Mouse (Mus musculus): Measurements from ENCODE around the gene Fam114a2.

Fam114a2 gene

DNA sequence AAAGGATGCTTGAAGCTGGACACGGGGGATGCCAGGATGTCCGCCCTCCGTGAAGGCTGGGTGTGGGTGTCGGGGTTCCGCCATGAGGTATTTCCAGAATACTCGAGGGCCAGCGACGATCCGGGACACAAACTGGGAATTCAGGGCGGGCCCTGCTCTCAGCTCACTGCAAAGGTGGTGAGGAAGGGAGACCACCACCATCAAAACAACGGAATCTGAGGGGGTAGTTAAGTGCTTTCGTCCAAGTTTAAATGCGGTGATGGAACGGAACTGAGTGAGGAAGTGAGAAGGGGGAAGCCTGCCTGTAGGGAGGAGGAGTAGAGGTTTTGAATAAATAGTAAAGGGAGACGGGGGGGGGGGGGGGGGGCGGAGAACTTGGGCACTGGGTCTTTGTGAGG is 333 bp upstream of the Fam114a2 start:
- DNase-seq (ENCODE audit: low spot score): no peak

GRCm38 (mm10) chr11:57516946-57517441 is 1.4 kb downstream of the Fam114a2 start:
- no peak for DNase-seq (ENCODE audit: low spot score)

- no peak for DNase-seq (ENCODE audit: low spot score)
Observed at GRCm38 (mm10) chr11:57515218-57515617, 3.2 kb downstream of the Fam114a2 start.

- DNase-seq (ENCODE audit: low spot score): no peak
Observed at GRCm38 (mm10) chr11:57506899-57507298, 11.5 kb downstream of the Fam114a2 start.

DNA sequence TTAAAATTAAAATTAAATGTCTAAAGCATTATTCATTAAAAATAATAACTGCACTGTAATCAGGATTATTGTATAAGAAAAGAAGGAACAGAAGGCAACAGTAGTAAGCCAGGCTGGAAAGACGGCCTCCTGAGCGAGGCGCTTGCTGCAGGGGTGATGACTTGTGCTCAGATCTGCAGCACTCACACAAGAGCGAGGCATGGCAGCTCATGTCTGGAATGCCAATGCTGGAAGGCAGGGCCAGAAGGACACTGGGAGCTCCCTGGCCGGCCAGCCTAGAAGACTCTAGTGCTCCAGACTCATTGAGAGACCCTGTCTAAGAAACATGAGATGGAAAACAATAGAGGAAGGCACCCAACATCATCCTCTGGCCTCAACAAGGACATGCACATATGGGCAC is 15.3 kb downstream of the Fam114a2 start:
- DNase-seq (ENCODE audit: low spot score): no peak

DNA sequence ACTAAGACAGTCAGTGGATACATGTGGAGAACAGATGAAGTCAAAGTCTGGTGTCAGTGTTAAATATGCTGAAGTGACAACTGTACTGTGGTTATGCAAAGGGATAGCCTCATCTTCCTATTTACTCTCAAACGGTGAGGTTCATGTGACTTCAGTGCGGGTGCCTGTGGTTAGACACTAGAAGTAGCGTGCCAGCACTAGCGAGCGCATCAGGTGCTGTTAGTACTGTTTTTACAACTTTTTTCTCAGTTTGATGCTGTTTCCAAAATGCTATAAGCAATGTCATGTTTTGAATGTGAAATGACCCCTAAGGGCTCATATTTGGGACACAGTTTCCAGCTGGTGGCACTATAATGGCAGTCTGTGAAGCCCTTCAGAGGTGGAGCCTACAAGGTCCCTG is 20.2 kb downstream of the Fam114a2 start:
- DNase-seq (ENCODE audit: low spot score): no peak

DNA sequence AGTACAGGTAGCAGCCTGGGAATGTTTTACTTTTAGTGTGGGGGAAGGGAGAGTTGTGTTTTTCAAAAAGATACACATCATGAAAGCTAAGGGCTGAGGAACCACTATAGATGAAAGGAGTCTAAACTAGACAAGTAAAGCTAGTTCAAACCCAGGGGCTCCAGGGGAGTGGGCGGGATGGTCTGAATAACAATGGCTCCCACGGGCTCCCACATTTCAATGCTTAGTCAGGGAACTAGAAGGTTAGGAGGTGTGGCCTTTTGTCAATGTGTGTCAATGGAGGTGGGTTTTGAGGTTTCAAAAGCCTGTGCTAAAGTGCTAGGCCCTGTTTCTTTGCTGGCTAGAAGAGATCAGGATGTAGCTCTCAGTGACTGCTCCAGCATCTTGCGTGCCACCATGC is 20.7 kb downstream of the Fam114a2 start:
- no peak for DNase-seq (ENCODE audit: low spot score)

- DNase-seq (ENCODE audit: low spot score): no peak
Observed at GRCm38 (mm10) chr11:57496462-57497039, 21.9 kb downstream of the Fam114a2 start.

GRCm38 (mm10) chr11:57488436-57488835 is 30.0 kb downstream of the Fam114a2 start:
- DNase-seq (ENCODE audit: low spot score): no peak

DNA sequence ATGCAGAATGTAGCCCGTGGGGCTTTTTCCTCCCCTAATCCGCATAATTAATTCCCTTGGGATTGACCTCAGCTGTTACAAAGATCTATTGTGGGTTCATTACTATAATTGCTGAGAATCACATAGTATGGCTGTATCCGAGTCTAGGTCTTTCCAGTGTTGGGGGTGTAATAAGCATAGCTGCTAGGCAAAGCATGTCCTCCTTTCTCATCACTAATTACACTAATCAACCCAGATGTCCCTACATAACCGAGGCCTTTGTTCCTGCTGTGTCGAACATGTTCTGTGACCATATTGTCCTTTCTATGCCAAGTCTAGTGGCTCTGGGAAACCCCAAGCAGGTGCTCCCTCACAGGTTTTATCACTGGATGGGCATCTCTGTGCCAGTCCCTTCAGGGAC is 40.3 kb downstream of the Fam114a2 start:
- no peak for DNase-seq (ENCODE audit: low spot score)

GRCm38 (mm10) chr11:57475119-57475518 is 43.3 kb downstream of the Fam114a2 start:
- DNase-seq (ENCODE audit: low spot score): no peak

DNA sequence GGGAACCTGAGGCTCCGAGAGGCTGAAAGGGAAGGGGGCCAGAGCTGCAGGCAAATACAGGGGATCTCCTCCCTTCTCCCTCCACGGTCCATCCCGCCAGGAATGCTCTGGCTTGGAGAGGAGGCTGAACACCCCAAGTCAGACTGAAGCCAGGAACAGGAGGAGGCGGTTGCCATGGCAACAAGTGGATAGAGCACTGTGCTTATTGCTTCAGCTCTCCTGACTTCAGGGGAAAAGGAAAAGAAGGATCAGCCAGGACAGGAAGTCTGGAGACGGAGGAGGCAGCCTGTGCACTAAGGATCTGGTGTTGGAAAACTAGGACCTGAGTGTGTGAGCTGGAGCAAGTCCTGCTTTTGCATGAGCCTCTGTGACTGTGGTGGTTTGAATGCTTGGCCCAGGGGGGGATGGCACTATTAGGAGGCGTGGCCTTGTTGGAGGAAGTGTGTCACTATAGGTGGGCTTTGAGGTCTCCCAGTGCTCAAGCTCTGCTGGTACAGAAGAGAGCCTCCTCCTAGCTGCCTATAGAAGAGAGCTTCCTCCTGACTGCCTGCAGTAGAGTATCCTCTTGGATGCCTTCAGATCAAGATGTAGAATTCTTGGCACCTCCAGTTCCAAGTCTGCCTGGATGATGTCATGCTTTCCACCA is 44.0 kb downstream of the Fam114a2 start:
- no peak for DNase-seq (ENCODE audit: low spot score)

- no peak for DNase-seq (ENCODE audit: low spot score)
Observed at GRCm38 (mm10) chr11:57470979-57471378, 47.4 kb downstream of the Fam114a2 start.

DNA sequence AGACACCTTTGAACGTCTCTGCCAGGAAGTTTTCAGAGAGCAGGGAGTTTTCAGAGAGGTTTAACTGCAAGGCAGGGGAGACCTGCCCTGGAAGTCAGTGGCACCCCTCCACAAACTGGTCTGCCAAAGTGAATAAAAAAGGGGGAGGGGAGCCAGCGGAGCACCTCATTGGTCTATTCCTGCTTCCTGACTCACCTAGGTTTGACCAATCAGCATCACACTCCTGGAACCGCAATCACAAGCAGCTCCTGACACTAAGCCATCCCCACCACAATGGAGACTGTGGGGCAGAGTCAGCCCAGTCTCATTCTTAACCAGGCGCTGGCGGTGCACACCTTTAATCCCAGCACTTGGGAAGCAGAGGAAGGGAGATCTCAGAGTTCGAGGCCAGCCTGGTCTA is 48.4 kb downstream of the Fam114a2 start:
- DNase-seq (ENCODE audit: low spot score): no peak

DNA sequence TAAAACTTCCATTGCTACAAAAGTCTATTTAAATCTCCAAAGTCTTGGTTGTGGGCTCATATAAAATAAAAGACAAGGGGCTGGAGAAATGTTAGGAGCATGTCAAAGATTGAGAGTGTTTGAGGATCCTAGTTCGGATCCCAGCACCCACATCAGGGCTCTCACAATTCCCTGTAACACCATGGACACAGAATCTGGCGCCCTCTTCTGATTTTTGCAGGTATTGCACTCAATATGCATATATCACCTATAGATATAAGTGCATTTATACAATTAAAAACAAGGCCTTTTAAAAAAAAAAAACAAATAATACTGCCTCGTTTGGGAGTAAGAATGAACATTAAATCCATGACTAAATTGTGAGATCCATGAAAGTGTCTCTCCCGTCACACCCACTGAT is 49.7 kb downstream of the Fam114a2 start:
- no peak for DNase-seq (ENCODE audit: low spot score)

- peak; percentile 60 for DNase-seq (ENCODE audit: low spot score)
Observed at GRCm38 (mm10) chr11:57467159-57468110, 51.0 kb downstream of the Fam114a2 start.

DNA sequence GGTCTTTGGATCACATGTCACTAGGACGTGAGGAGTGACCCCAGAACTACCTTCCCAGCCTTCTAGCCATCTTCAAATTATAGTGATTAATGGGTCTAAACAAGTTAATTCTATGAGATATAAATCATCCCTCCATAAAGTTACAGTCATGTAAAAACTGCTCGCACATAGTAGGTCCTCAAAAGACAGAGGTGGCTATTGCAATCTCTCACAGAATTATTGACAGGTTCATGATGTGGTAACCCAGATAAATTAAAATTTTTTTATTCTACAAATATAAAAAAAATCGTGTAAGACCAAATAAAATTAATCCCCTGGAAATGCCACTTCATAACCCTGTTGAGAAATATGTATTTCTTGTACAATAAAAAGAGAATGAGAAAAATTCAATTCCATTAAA is 52.6 kb downstream of the Fam114a2 start:
- DNase-seq (ENCODE audit: low spot score): no peak

- no peak for DNase-seq (ENCODE audit: low spot score)
Observed at GRCm38 (mm10) chr11:57465025-57465424, 53.4 kb downstream of the Fam114a2 start.

- DNase-seq (ENCODE audit: low spot score): no peak
Observed at GRCm38 (mm10) chr11:57459759-57460158, 58.7 kb downstream of the Fam114a2 start.

DNA sequence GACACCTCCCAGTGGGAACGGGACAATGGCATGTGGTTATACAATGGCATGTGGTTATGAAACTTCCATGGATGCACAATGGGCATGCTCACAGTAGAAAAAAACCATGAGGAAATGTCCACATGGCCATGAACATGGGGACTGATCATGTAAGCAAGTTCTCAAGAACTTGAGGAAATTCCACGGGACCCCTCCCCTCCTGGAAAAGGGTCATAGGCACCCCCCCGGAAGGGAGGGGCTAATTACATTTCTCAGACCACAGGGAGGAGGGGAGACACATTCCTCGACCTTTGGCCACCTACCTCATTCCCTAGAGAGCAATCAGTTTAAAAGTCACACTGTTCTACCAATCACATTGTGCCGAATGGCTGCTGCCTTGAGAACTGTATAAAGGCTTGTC is 64.0 kb downstream of the Fam114a2 start:
- no peak for DNase-seq (ENCODE audit: low spot score)

DNA sequence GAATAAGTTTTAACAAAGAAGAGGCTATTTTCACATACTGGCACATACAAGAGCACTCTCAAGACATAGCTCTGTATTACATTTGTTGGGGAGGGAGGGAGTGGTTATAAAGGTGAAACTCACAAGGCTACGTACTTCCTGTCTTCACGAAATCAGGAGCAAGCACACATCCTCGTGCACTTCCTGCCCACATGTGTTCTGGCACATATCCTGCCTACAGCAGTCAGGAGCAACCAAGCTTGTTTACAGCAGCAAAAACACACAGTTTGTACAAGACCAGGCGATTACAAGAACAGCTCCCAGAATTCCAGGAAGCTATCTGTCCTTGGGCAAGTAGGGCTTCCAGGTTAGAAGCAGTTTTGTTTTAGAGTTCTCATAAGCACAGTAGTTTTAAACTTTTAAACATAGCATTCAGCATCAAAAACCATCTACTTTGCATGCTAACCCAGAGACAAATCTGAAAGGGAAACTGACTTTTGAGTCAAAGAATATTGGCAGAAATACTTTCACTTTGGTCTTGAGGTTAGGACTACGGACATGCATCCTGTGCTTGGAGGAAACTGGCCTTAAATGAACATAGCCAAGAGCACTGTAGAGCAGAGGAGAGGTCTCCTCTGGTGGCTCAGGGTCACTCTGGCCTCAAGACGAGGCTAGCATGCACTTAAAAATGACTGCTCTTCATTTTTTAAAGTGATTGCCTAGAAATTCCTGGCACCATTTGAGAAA is 73.0 kb downstream of the Fam114a2 start:
- DNase-seq (ENCODE audit: low spot score): no peak

- DNase-seq (ENCODE audit: low spot score): peak; percentile 9
Observed at GRCm38 (mm10) chr11:57434153-57434552, 84.3 kb downstream of the Fam114a2 start.

Data from testis, postnatal 14 days (tissue).